Mouse (Mus musculus): ENCODE measurements at regions not wholly inside any gene's neighbourhood (a gene's known extent, or its start where the extent isn't known, plus 50 kb on each side); places are given as distances from the start of the nearest gene placed in this dataset. TPM values are rescaled to one million over a fixed set of nuclear protein-coding genes. Genes with fewer than 3 reads are reported as not detected.
"Not testable (repeated sequence)": the region's sequence is repeated elsewhere in the genome, so short reads cannot be mapped to it uniquely, and the experiment has no call there.

DNA sequence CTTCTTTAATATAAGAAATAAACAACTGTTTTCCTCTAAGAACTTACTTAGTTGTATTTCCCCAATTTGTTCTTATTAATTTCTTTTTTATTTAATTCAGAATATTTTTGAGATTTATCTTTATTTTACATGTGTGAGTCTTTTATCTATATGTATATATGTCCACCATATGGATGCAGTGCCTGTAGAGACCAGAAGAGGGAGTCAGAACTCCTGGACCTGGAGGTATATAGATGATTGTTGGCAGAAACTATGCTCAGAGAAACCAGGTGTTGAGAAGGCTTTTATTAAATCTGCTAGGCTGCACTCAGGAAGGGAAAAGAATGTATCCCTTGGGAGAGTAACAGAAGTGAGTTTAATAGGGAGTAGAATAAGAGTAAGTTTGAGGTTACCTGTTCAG lies 328.2 kb downstream of the Eepd1 start:
- no peak overlapping the region for H3K4me3 ChIP-seq (replicated peaks)
- H3K4me2 ChIP-seq, result no peak overlapping the region
- H3K9ac ChIP-seq (replicated peaks), result no peak overlapping the region
- H3K27me3 ChIP-seq, result no peaks in the 10 kb centered on the region
- no peaks in the 10 kb centered on the region for H3K36me3 ChIP-seq
- no peak for ATAC-seq (ENCODE audit: insufficient number of reproducible peaks, insufficient read depth, low FRiP score, low TSS enrichment, low read depth)
- no peaks in the 10 kb centered on the region for H3K4me1 ChIP-seq (replicated peaks)
- H3K27ac ChIP-seq, result no peak overlapping the region
- 0 out of 2 replicates have a peak, but pooled peaks cover 3% of the 10 kb centered on the region for H3K9me3 ChIP-seq

DNA sequence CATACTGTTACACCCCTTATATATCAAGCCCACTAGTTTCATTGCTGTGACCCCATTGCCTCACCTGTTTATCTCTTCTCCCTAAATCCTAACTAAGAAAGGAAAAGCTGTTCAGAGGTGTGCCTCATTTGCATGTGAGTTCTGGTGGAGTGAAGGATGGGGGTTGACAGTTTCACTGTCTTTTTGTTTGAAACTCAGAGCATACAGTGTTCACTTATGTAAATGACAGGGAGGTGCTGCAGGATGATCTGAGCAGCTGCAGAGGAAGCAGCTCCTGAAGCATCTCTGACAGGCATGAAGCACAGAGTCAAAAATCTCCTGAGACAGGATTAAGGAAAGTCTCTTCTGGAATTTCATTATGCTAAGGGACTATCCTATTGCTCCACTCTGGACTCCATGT lies 351.9 kb downstream of the Eepd1 start:
- Histone ChIP-seq H3K36me3 (no peaks in the 10 kb centered on the region), H3K27me3 (no peaks in the 10 kb centered on the region), H3K9ac (replicated peaks) (no peak overlapping the region), H3K9me3 (no peaks in the 10 kb centered on the region), H3K27ac (no peak overlapping the region), H3K4me3 (replicated peaks) (no peak overlapping the region), H3K4me2 (no peak overlapping the region), H3K4me1 (replicated peaks) (no peaks in the 10 kb centered on the region)
- ATAC-seq (ENCODE audit: insufficient number of reproducible peaks, insufficient read depth, low FRiP score, low TSS enrichment, low read depth), result no peak

DNA sequence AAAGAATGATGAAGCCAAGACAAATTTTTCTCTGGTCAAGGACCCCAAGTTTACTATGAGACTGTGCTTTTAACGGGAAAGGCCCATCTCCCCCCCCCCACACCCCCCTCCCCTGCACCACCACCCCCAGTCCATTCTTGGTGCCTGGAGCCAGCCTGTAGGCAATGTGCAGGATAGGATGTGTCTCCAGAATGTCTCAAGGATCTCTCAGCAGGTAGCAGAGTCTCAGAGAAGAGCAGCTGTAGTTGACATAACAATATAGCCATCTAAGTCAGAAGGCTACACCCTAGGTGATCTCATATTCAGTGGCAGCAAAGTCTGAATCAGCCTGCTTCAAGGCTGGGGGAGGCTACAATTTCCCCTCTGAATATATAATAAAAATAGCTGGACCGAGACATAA lies 368.6 kb downstream of the Eepd1 start:
- H3K4me1 ChIP-seq (replicated peaks); H3K4me3 ChIP-seq (replicated peaks); H3K36me3 ChIP-seq; H3K9me3 ChIP-seq; ATAC-seq (ENCODE audit: insufficient number of reproducible peaks, insufficient read depth, low FRiP score, low TSS enrichment, low read depth); H3K4me2 ChIP-seq; H3K27ac ChIP-seq; H3K27me3 ChIP-seq; H3K9ac ChIP-seq (replicated peaks): not testable (repeated sequence)
- 87% methylated on average over 2 of the region's 2 CpGs for WGBS

DNA sequence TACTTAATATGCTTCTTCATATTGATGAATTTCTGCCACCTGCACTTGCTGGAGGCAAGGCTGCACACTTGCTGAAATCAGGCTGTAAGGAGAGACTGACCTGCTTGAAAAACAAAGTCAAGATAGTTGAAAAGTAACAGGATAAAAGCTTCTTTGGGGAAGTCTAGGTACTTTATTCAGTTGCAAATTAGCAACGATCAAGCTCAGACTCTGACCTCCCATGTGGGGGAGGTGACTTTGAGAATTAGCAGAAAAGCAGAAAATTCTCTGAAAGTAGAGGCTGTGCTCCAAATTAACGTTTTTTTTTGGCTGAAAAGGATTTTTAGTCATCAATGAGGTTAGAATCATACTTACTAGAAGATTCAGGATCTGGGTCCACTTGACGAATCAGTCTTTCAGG lies 369.3 kb downstream of the Eepd1 start:
- not testable (repeated sequence) for H3K9me3 ChIP-seq; H3K4me1 ChIP-seq (replicated peaks); H3K27me3 ChIP-seq; H3K4me3 ChIP-seq (replicated peaks); H3K9ac ChIP-seq (replicated peaks); H3K4me2 ChIP-seq; ATAC-seq (ENCODE audit: insufficient number of reproducible peaks, insufficient read depth, low FRiP score, low TSS enrichment, low read depth); H3K36me3 ChIP-seq; H3K27ac ChIP-seq
- 65% methylated on average over 3 of the region's 3 CpGs for WGBS

DNA sequence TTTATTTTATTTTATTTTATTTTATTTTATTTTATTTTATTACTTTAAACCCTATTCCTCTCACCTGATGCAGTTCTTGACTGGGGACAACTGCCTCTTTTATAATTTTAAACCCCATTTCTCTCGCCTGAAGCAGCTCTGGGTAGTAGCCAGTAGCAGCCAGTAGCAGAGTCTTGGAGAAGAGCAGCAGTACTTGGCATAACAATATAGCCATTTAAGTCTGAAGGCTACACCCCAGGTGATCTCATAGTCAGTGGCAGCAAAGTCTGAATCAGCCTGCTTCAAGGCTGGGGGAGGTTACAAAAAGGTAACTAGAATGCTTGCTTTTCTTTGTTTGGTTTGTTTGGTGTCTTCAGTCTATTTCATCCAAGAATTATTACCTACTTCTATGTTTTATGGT lies 373.2 kb downstream of the Eepd1 start:
- Histone ChIP-seq H3K9me3 (no peaks in the 10 kb centered on the region), H3K9ac (replicated peaks) (no peak overlapping the region), H3K36me3 (no peaks in the 10 kb centered on the region), H3K4me1 (replicated peaks) (no peaks in the 10 kb centered on the region), H3K4me2 (no peak overlapping the region), H3K27ac (no peak overlapping the region), H3K4me3 (replicated peaks) (no peak overlapping the region), H3K27me3 (no peaks in the 10 kb centered on the region)
- WGBS, result 63% methylated on average over 1 of the region's 1 CpGs
- no peak for ATAC-seq (ENCODE audit: insufficient number of reproducible peaks, insufficient read depth, low FRiP score, low TSS enrichment, low read depth)

DNA sequence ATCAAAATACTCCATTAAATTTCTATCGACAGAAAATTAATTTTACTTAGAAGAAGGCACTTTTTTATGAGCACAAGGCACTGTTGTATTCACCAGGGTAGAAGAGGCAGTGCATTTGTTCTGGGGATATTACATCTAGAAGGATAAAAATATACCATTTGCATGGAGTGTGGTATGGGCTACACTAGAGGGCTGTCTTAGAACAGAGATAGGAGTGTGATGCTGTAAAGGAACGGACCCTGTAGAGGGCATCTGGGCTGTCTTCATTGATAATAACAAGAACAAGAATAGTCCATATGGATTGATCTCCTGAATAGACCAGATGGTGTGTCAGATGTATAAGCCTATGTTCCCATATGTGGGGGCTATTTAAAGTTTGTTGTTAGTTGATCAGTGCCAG lies 388.9 kb downstream of the Eepd1 start:
- no peak overlapping the region for H3K27ac ChIP-seq
- H3K4me2 ChIP-seq, result no peak overlapping the region
- H3K36me3 ChIP-seq, result no peaks in the 10 kb centered on the region
- H3K27me3 ChIP-seq, result no peaks in the 10 kb centered on the region
- H3K9me3 ChIP-seq, result no peaks in the 10 kb centered on the region
- ATAC-seq (ENCODE audit: insufficient number of reproducible peaks, insufficient read depth, low FRiP score, low TSS enrichment, low read depth), result no peak
- H3K4me3 ChIP-seq (replicated peaks), result no peak overlapping the region
- no peak overlapping the region for H3K9ac ChIP-seq (replicated peaks)
- 81% methylated on average over 2 of the region's 2 CpGs for WGBS
- H3K4me1 ChIP-seq (replicated peaks), result no peaks in the 10 kb centered on the region

DNA sequence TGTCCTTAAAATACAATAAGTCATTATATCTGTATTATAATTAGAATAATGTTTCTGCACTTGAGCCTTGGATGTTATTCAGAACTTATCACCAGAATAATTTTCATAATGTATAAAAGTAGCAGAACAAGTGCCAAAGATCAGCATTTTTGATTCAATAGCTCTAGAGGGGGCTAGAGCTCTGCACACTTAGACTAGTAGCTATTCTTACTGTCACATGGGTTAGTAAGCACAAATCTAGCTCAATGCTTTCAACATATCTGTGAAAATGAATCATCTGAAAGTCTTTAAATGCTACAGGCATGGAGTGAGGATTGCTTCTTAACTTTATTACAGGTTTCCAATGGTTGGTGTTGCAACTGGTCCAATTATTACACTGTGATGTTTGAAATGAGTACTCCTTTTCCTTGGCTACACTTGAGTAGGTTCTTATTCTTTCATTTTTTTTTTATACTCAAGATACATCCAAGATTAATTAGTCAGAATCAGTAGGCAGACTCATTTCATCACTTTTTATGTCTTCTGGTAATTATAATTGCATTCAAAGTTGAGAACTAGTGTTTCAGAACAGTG lies 415.1 kb downstream of the Eepd1 start:
- H3K27ac ChIP-seq, result no peak overlapping the region
- no peak for ATAC-seq (ENCODE audit: insufficient number of reproducible peaks, insufficient read depth, low FRiP score, low TSS enrichment, low read depth)

More for the DNA sequence above, 415.1 kb downstream of the Eepd1 start:
- H3K9me3 ChIP-seq, result peaks cover 4% of the 10 kb centered on the region; the same call in 1 of the 2 replicates
- H3K9ac ChIP-seq (replicated peaks), result no peak overlapping the region
- no peaks in the 10 kb centered on the region for H3K27me3 ChIP-seq
- H3K4me3 ChIP-seq (replicated peaks), result no peak overlapping the region
- H3K4me2 ChIP-seq, result no peak overlapping the region
- no peaks in the 10 kb centered on the region for H3K4me1 ChIP-seq (replicated peaks)
- no peaks in the 10 kb centered on the region for H3K36me3 ChIP-seq

Small RNA genes lying in the stretch of these regions (microRNA-seq; reads per million reads assigned to microRNA genes)
- gene Gm26190, result not detected
